Mouse (Mus musculus): ENCODE measurements around the gene Tmem88. TPM values are rescaled to one million over a fixed set of nuclear protein-coding genes. Genes with fewer than 3 reads are reported as not detected.

Gene Tmem88
- total RNA-seq, 2 experiments from 2014 or later = 2.9 to 3.8 TPM

DNA sequence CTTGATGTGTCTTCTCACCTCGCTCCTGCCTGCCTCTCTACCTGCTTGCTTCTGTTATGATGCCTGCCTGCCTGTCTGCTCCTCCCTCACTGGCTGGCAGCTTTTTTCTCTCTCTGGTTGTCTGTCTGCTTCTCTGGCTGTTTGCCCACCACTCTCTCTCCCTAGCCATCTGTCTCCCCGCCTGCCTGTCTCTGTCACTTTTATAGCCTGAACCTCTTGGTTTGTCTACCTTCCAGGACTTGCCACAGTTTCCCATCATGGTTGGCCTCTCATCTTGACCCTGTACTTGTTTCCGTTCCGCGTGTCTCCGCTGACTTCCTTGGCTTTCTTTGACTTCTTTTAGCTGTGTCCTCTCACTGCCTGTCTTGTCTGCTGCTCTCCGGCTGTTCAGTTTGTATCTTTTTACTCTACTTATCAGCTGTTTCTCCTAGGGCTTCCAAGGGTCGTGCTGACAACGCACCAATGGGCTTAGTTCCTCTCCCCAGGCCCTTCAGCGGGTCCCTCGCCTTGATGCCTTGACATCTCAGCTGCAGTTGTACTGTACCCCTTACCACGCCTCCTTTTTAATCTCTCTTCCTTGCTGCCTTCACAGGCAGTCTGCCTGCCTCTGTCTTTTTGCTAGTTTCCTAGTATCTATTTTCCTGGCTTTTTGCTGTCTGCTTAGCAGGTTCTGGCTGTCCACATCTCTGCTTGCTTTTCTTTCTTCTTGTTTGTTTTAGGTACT, 25.8 kb downstream of the Tmem88 start:
- intact Hi-C loops (cut with DNase I) = no loop called here
- Histone ChIP-seq H3K4me3 (no peak overlapping the region), H3K27ac (peak overlapping the region; percentile 48)
- DNase-seq (ENCODE audit: extremely low spot score in 1 of 2, low spot score in 2 of 2) = peak; percentile 44 to 62
- TF ChIP-seq CTCF (IDR thresholded peaks at IDR 0.05) = no peak

- H3K27ac ChIP-seq = peak overlapping the region; percentile 25
- peak in 1 of 2 experiments; percentile 24 for DNase-seq (ENCODE audit: extremely low spot score in 1 of 2, low spot score in 2 of 2)
- intact Hi-C loops (cut with DNase I) = no loop called here
- no peak for TF ChIP-seq CTCF (IDR thresholded peaks at IDR 0.05)
- H3K4me3 ChIP-seq = no peak overlapping the region
Measured at GRCm38 (mm10) chr11:69371601-69372000, 26.4 kb downstream of the Tmem88 start.

- intact Hi-C loops (cut with DNase I) = no loop called here
- Histone ChIP-seq H3K27ac (peak overlapping the region; percentile 25; the same call in 1 of the 2 replicates), H3K4me3 (no peak overlapping the region)
- no peak for DNase-seq (ENCODE audit: extremely low spot score in 1 of 2, low spot score in 2 of 2)
- no peak for TF ChIP-seq CTCF (IDR thresholded peaks at IDR 0.05)
Measured at GRCm38 (mm10) chr11:69370817-69371215, 27.2 kb downstream of the Tmem88 start.

DNA sequence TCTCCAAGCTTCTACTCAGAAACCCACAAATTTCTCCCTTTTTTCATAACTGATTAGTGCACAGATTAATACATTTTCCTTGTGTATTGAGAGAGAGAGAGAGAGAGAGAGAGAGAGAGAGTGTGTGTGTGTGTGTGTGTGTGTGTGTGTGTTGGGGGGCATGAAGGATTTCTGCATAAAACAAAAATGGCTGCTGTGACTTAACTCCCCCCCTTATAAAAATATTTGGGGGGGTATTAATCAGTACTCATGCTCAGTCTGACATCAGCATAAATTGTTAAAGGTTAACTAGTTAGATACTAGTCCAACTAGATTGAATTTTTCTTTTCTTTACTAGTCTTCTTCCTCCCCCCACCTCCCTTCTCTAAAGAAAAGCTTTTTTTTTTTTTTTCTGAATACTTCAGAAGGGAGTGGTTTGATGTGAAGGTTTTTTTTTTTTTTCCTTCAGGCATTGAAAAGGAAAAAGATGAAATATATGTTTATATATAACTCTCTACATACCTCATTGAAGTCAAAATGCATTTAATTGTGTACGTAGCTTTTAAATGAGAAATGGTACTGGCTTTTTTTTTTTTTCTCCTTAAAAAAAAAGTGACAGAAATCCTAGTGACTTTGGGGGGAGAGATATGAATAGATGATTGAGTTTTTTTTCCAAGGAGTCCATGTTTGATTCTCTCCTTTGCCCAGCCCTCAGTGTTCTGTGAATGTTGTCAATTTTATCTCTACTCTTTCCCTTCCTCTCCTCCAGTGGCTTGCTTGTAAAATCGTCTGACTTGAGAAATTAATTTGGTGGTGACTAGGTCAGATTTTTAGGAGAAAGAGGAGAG, 27.8 kb downstream of the Tmem88 start:
- TF ChIP-seq CTCF (IDR thresholded peaks at IDR 0.05) = no peak
- intact Hi-C loops (cut with DNase I) = no loop called here
- DNase-seq (ENCODE audit: extremely low spot score in 1 of 2, low spot score in 2 of 2) = no peak
- peak overlapping the region; percentile 39; the same call in 1 of the 2 replicates for H3K4me3 ChIP-seq
- peak overlapping the region; percentile 91 for H3K27ac ChIP-seq

DNA sequence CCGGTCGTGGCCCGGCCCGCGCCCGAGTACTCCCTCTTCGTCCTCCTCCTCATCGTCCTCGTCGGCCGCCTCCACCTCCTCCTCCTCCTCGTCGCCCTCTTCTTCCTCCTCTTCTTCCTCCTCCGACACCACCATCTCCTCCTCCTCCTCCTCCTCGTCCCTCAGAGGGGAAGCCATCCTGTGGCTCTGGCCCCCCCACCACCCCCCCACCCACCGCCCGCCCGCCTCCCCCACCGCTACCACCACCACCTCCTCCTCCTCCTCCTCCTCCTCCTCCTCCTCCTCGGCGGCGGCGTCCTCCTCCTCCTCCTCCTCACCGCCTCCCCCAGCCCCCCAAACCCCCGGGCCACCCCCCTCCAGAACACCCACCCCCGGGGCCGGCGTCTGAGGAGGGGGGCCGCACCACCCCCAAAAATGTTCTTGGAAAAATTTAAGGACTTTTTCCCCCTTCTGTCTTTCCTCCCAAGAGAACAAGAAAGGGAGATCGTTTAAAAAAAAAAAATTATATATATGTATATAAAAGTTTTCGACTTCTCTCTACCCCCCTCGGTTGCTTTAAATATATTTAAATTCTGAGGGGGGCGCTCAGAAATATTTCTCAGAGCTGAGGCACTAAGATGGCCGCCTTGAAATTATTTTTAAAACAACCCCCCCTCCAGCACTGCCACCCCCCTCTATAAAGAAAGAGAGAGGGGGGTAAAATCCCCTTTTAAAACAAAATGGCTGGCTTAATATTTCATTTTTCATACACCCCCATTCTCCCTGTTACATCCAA, 28.6 kb downstream of the Tmem88 start, which contains the start of gene Chd3:
TSS of gene Chd3 (minus strand) at position 192 of the 775 bp plus-strand sequence.
- Histone ChIP-seq H3K4me3 (peak within 1 kb of the TSS; percentile 91), H3K27ac (peak within 1 kb of the TSS; percentile 91)
- intact Hi-C loops (cut with DNase I) = no loop called here
- no peak for DNase-seq (ENCODE audit: extremely low spot score in 1 of 2, low spot score in 2 of 2)
- TF ChIP-seq CTCF (IDR thresholded peaks at IDR 0.05) = no peak

GRCm38 (mm10) chr11:69368356-69369214, 29.4 kb downstream of the Tmem88 start:
- peak; percentile 37 to 47 for DNase-seq (ENCODE audit: extremely low spot score in 1 of 2, low spot score in 2 of 2)
- Histone ChIP-seq H3K4me3 (peak overlapping the region; percentile 91), H3K27ac (peak overlapping the region; percentile 91)
- intact Hi-C loops (cut with DNase I) = no loop called here
- TF ChIP-seq CTCF (IDR thresholded peaks at IDR 0.05) = no peak

GRCm38 (mm10) chr11:69367616-69368355, 30.2 kb downstream of the Tmem88 start:
- TF ChIP-seq CTCF (IDR thresholded peaks at IDR 0.05) = no peak
- no peak for DNase-seq (ENCODE audit: extremely low spot score in 1 of 2, low spot score in 2 of 2)
- H3K27ac ChIP-seq = peak overlapping the region; percentile 91
- peak overlapping the region; percentile 91 for H3K4me3 ChIP-seq
- intact Hi-C loops (cut with DNase I) = loop anchor here (2.0 kb wide), 1 partner anchor 45 kb away; the partner anchor contains the start of genes Cntrob and Trappc1

DNA sequence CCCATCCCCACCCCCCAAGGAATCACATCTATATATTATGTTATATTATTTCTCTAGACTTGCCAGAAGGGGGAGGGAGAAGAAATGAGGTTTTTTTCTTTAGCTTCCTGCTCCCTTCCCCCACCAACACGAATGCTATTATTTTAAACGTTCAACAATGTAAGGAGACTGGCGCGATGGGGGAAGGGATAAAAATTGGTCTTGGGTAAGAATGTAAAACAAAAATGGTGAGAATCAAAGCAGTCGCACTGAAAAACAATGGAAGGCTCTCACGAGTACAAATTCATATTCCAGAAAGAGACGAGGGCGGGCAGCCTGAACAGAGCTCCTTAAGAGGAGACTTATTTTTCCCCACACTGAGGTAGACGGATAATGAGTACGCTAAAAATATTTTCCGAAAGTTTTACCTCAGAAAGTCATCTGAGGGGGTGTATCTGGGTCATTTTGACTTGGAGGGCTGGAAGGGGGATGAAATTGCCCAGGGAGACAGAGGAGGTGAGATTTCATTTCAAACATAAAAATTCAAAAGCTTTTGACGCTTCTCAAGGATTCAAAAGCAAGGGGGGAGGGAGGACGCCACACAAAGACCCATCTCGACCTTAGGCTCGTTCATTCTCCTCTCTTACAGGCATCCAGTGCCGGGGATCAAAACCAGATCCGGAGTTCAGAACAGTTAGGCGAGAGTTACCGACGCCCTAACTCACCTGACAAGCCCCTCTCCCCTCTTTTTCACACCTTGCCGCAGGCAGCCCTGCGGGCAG, 31.0 kb downstream of the Tmem88 start:
- intact Hi-C loops (cut with DNase I) = loop anchor here (1.0 to 2.0 kb wide), 2 partner anchors 27 to 44 kb away; partner anchors contain the start of genes Cntrob, Rnf227 and Trappc1
- Histone ChIP-seq H3K4me3 (peak overlapping the region; percentile 91), H3K27ac (peak overlapping the region; percentile 91)
- DNase-seq (ENCODE audit: extremely low spot score in 1 of 2, low spot score in 2 of 2) = peak in 1 of 2 experiments; percentile 20
- TF ChIP-seq CTCF (IDR thresholded peaks at IDR 0.05) = no peak

DNA sequence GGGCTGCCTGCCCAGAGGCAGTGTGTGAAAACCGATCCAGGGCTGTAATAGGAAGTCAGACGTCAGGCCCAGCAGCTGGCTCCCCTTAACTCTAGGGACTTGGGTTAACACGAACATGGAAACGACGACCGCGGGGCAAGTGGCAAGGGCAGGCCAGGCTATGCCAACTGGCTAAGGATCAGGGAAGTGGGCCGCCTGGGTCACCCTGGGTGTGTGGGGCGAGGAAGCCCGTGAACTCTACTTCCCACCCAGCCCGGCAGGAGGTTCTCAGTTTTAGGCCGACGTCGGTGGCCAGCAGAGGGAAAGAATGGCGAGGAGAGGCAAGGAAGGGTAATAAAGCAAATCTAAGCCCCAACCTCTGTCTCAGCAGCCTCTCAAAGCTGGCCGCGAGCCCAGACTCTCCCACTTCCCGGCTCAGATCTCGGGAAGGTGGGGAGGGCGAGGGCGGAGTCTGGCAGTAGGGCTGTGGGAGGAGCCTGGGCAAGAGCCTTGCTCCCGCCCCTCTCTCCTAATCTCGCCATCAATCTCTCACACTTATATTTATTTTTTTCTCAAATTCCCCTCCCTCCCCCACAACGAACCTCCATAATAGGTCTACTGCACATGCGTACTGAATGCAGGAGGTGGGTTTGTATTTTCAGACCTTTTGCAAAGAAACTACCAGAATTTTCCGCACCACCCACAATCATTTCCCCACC, 31.7 kb downstream of the Tmem88 start:
- Histone ChIP-seq H3K27ac (peak overlapping the region; percentile 91), H3K4me3 (peak overlapping the region; percentile 91)
- peak; percentile 94 to 95 for DNase-seq (ENCODE audit: extremely low spot score in 1 of 2, low spot score in 2 of 2)
- intact Hi-C loops (cut with DNase I) = loop anchor here (1.0 to 2.0 kb wide), 2 partner anchors 26 to 44 kb away; partner anchors contain the start of genes Cntrob, Rnf227 and Trappc1
- peak; percentile 16 for TF ChIP-seq CTCF (IDR thresholded peaks at IDR 0.05)
